Mouse (Mus musculus) neutrophil, adult 65 days (primary cell): ENCODE results near the gene Gm43517. TPM values are rescaled to one million over a fixed set of nuclear protein-coding genes. Genes with fewer than 3 reads are reported as not detected.

Experiments
- total RNA-seq: library from RNA; stranded (reverse); gene quantifications from 2 replicates; pipeline ENCODE4 v1.2.4, GENCODE M21; 2023

Gene Gm43517
- total RNA-seq = not detected in 2 replicates

DNA sequence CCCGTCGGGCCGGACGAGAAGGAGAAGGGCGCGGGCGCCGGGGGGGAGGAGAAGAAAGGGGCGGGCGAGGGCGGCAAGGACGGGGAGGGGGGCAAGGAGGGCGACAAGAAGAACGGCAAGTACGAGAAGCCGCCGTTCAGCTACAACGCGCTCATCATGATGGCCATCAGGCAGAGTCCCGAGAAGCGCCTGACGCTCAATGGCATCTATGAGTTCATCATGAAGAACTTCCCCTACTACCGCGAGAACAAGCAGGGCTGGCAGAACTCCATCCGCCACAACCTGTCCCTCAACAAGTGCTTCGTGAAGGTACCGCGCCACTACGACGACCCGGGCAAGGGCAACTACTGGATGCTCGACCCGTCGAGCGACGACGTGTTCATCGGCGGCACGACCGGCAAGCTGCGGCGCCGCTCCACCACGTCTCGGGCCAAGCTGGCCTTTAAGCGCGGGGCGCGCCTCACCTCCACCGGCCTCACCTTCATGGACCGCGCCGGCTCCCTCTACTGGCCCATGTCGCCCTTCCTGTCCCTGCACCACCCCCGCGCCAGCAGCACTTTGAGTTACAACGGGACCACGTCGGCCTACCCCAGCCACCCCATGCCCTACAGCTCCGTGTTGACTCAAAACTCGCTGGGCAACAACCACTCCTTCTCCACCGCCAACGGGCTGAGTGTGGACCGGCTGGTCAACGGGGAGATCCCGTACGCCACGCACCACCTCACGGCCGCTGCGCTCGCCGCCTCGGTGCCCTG lies at the start of gene Gm43517:
Gm43517 (plus strand) TSS at position 299 of the 755 bp plus-strand sequence.

DNA sequence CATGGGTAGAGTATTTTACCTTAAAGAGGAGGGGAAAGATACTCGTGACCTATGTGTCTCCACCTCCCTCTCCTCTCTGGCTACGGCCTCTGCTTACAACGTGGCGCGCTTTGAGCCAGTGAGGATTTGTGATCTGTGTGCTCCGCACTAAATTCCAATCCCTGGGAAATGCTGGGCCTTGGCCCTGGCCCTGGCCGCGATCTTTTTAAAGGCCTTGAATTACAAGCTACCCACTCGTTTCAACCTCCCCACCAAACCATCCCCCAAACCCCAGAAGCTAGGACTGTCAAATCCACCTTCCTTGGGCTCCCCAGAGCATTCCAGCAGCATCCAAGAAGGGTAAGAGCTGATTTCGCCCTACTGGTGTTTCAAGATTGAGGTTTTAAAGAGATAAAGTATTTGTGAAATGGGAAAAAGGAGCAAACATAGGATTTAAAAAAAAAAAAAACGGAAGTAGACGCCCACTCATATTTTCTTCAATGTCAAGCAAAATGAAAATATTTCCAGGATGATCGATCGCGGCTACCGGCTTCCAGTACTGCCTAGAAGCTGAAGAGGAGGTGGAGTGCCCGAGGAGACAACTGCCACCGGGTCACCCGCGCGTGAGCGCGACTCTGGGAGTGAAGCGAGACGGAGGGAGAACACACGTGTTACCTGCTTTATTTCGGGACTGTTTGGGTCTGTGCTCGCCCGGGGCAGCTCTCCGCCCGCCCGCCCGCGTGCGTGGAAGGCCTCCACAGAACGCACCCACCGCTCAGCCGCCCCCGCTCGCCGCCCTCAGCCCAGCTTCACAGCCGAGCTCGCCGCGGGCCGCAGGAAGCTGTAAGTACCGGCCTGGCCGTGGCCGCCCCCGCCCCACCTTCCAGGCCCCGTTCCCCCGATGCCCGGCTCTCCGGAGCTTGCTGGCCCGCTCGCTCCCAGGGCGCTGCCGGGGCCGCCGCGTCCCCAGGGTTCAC lies 2.1 kb upstream of the Gm43517 start, which contains the start of gene Foxg1:
Foxg1 (plus strand) TSS at position 96 of the 956 bp plus-strand sequence.

Other genes with a start within 250 kb of the Gm43517 start
- 0.34 and 0.47 TPM in 2 replicates for gene Foxg1, start 2.5 kb upstream of the Gm43517 start, total RNA-seq